Mouse (Mus musculus) liver, embryonic 11.5 days (tissue): ENCODE data around the gene Phactr1. TPM values are rescaled to one million over a fixed set of nuclear protein-coding genes. Genes with fewer than 3 reads are reported as not detected.

ENCODE experiments used
- ATAC-seq: fragments of 200-750 bp; cut with Nextera tagmentation; replicated peaks from 2 replicates; pipeline ENCODE4 v1.8.0; 2017; ENCODE audit warnings: moderate number of reproducible peaks, mild to moderate bottlenecking, moderate TSS enrichment, moderate library complexity; ENCODE audit not compliant: low FRiP score
- DNase-seq: peaks from one replicate; pipeline ENCODE4 v3.0.0-alpha.2; 2017; ENCODE audit warnings: low spot score
- H3K27ac ChIP-seq: fragments of 300-500 bp; sonication (generic); 2 replicates; pipeline ENCODE4 v1.5.1; 2014; ENCODE audit warnings: mild to moderate bottlenecking, low read depth, low read length, control low read depth
- H3K27me3 ChIP-seq: fragments of 300-500 bp; sonication (generic); replicated peaks from 2 replicates; pipeline ENCODE4 v1.6.1; 2014; ENCODE audit warnings: low read length, mixed read lengths; ENCODE audit not compliant: control insufficient read depth, insufficient read depth
- H3K36me3 ChIP-seq: fragments of 300-500 bp; sonication (generic); 2 replicates; pipeline ENCODE4 v1.6.1; 2014; ENCODE audit warnings: mild to moderate bottlenecking, low read length, moderate library complexity, mixed read lengths; ENCODE audit not compliant: control insufficient read depth, insufficient read depth
- H3K4me1 ChIP-seq: fragments of 300-500 bp; sonication (generic); replicated peaks from 2 replicates; pipeline ENCODE4 v1.6.1; 2014; ENCODE audit warnings: low read length, mixed read lengths; ENCODE audit not compliant: control insufficient read depth, insufficient read depth
- H3K4me2 ChIP-seq: fragments of 300-500 bp; sonication (generic); 2 replicates; pipeline ENCODE4 v1.6.1; 2014; ENCODE audit warnings: mild to moderate bottlenecking, control low read depth, moderate library complexity
- H3K4me3 ChIP-seq: fragments of 300-500 bp; sonication (generic); 2 replicates; pipeline ENCODE4 v1.5.1; 2014; ENCODE audit warnings: low read depth, low read length, control low read depth
- H3K9ac ChIP-seq: fragments of 300-500 bp; sonication (generic); 2 replicates; pipeline ENCODE4 v1.6.1; 2014; ENCODE audit warnings: low read depth, low read length, control low read depth
- H3K9me3 ChIP-seq: fragments of 300-500 bp; sonication (generic); 2 replicates; pipeline ENCODE4 v1.6.1; 2016; ENCODE audit warnings: low read length, inconsistent platforms, mixed read lengths; ENCODE audit not compliant: control insufficient read depth
- WGBS: fragments of 180-500 bp; shearing (Covaris S2); extraction: QIAGEN DNeasy Blood & Tissue Kit; methylation state at CpG from one replicate; pipeline ENCODE4 v1.1.7; 2014; 5-methylcytosine and 5-hydroxymethylcytosine counted together
- polyA plus RNA-seq: library from polyadenylated mRNA; unstranded; fragments of >200 nt; fragmentation: Nextera tagmentation; extraction: Ambion mirVana; gene quantifications from 2 replicates; pipeline ENCODE4 v1.2.1, GENCODE M21; 2014

The Phactr1 gene
- polyA plus RNA-seq, 1 experiment from 2014 or later = 1.3 TPM

- Histone ChIP-seq H3K4me3 (no peak overlapping the region), H3K4me1 (no peaks in the 10 kb centered on the region), H3K36me3 (no peaks in the 10 kb centered on the region), H3K4me2 (no peak overlapping the region), H3K9me3 (no peaks in the 10 kb centered on the region), H3K27me3 (no peaks in the 10 kb centered on the region), H3K27ac (no peak overlapping the region), H3K9ac (no peak overlapping the region)
- DNase-seq (no peak), ATAC-seq (no peak)
- WGBS = 90% methylated on average over 10 of the region's 10 CpGs
These were observed 213.6 kb downstream of the Phactr1 start for GRCm38 (mm10) chr13:42894016-42894415.

GRCm38 (mm10) chr13:42894598-42894997 lies 214.2 kb downstream of the Phactr1 start:
- WGBS = 89% methylated on average over 12 of the region's 12 CpGs
- Histone ChIP-seq H3K27me3 (no peaks in the 10 kb centered on the region), H3K27ac (no peak overlapping the region), H3K9me3 (no peaks in the 10 kb centered on the region), H3K4me3 (no peak overlapping the region), H3K4me1 (no peaks in the 10 kb centered on the region), H3K4me2 (no peak overlapping the region), H3K9ac (no peak overlapping the region), H3K36me3 (no peaks in the 10 kb centered on the region)
- DNase-seq (no peak), ATAC-seq (no peak)

GRCm38 (mm10) chr13:42895980-42896379 lies 215.6 kb downstream of the Phactr1 start:
- H3K36me3 ChIP-seq = no peaks in the 10 kb centered on the region
- no peaks in the 10 kb centered on the region for H3K4me1 ChIP-seq
- H3K27me3 ChIP-seq = no peaks in the 10 kb centered on the region
- ATAC-seq (no peak), DNase-seq (no peak)
- H3K9me3 ChIP-seq = no peaks in the 10 kb centered on the region
- H3K4me3 ChIP-seq = no peak overlapping the region
- 88% methylated on average over 3 of the region's 3 CpGs for WGBS
- H3K4me2 ChIP-seq = no peak overlapping the region
- H3K9ac ChIP-seq = no peak overlapping the region
- no peak overlapping the region for H3K27ac ChIP-seq

- no peak for ATAC-seq
- H3K9me3 ChIP-seq = no peaks in the 10 kb centered on the region
- DNase-seq = no peak
- H3K9ac ChIP-seq = no peak overlapping the region
- no peak overlapping the region for H3K4me3 ChIP-seq
- no peaks in the 10 kb centered on the region for H3K27me3 ChIP-seq
- H3K4me1 ChIP-seq = no peaks in the 10 kb centered on the region
- WGBS = 49% methylated on average over 3 of the region's 3 CpGs
- H3K4me2 ChIP-seq = no peak overlapping the region
- H3K36me3 ChIP-seq = no peaks in the 10 kb centered on the region
- H3K27ac ChIP-seq = no peak overlapping the region
These were observed 219.2 kb downstream of the Phactr1 start for GRCm38 (mm10) chr13:42899611-42900010.

- H3K27me3 ChIP-seq = no peaks in the 10 kb centered on the region
- 86% methylated on average over 2 of the region's 2 CpGs for WGBS
- no peaks in the 10 kb centered on the region for H3K9me3 ChIP-seq
- ATAC-seq = no peak
- no peak for DNase-seq
- no peak overlapping the region for H3K4me2 ChIP-seq
- no peaks in the 10 kb centered on the region for H3K4me1 ChIP-seq
- H3K36me3 ChIP-seq = no peaks in the 10 kb centered on the region
- no peak overlapping the region for H3K4me3 ChIP-seq
- no peak overlapping the region for H3K9ac ChIP-seq
- no peak overlapping the region for H3K27ac ChIP-seq
These were observed 221.4 kb downstream of the Phactr1 start for GRCm38 (mm10) chr13:42901837-42902236.

GRCm38 (mm10) chr13:42902859-42903258 lies 222.4 kb downstream of the Phactr1 start:
- Histone ChIP-seq H3K4me3 (no peak overlapping the region), H3K4me2 (no peak overlapping the region), H3K9ac (no peak overlapping the region), H3K9me3 (no peaks in the 10 kb centered on the region), H3K27me3 (no peaks in the 10 kb centered on the region), H3K36me3 (no peaks in the 10 kb centered on the region), H3K27ac (no peak overlapping the region), H3K4me1 (no peaks in the 10 kb centered on the region)
- ATAC-seq (no peak), DNase-seq (no peak)
- WGBS = 74% methylated on average over 3 of the region's 3 CpGs

- Histone ChIP-seq H3K9me3 (no peaks in the 10 kb centered on the region), H3K27ac (no peak overlapping the region), H3K27me3 (no peaks in the 10 kb centered on the region), H3K4me3 (no peak overlapping the region), H3K9ac (no peak overlapping the region), H3K4me1 (no peaks in the 10 kb centered on the region), H3K4me2 (no peak overlapping the region), H3K36me3 (no peaks in the 10 kb centered on the region)
- ATAC-seq (no peak), DNase-seq (no peak)
- WGBS = 41% methylated on average over 4 of the region's 4 CpGs
These were observed 225.4 kb downstream of the Phactr1 start for GRCm38 (mm10) chr13:42905818-42906217.

GRCm38 (mm10) chr13:42906990-42907389 lies 226.6 kb downstream of the Phactr1 start:
- Histone ChIP-seq H3K4me2 (no peak overlapping the region), H3K27me3 (no peaks in the 10 kb centered on the region), H3K27ac (no peak overlapping the region), H3K9me3 (no peaks in the 10 kb centered on the region), H3K36me3 (no peaks in the 10 kb centered on the region), H3K4me1 (no peaks in the 10 kb centered on the region), H3K4me3 (no peak overlapping the region), H3K9ac (no peak overlapping the region)
- DNase-seq (no peak), ATAC-seq (no peak)
- 83% methylated on average over 12 of the region's 12 CpGs for WGBS

GRCm38 (mm10) chr13:42915081-42915480 lies 234.7 kb downstream of the Phactr1 start:
- Histone ChIP-seq H3K27ac (no peak overlapping the region), H3K4me2 (no peak overlapping the region), H3K9me3 (no peaks in the 10 kb centered on the region), H3K9ac (no peak overlapping the region), H3K27me3 (peaks cover 26% of the 10 kb centered on the region), H3K4me3 (no peak overlapping the region), H3K4me1 (peaks cover 3% of the 10 kb centered on the region; the same call in 1 of the 2 replicates), H3K36me3 (no peaks in the 10 kb centered on the region)
- WGBS = 50% methylated on average over 4 of the region's 4 CpGs
- ATAC-seq (no peak), DNase-seq (no peak)
